Mouse (Mus musculus) ES-E14 (cell line): ENCODE measurements around the gene St6galnac5. TPM values are rescaled to one million over a fixed set of nuclear protein-coding genes. Genes with fewer than 3 reads are reported as not detected.

Source experiments
- DNase-seq: peaks from one replicate; pipeline ENCODE4 v3.0.0-alpha.2; 2013; ENCODE audit warnings: low read depth, low spot score
- H3K27ac ChIP-seq: 2 replicates; pipeline ENCODE4 v1.5.1; 2012; ENCODE audit warnings: low read depth, mild to moderate bottlenecking, low read length, moderate library complexity, mixed read lengths; ENCODE audit not compliant: poor library complexity, insufficient read depth, severe bottlenecking
- H3K36me3 ChIP-seq: 2 replicates; pipeline ENCODE4 v1.6.1; 2012; ENCODE audit warnings: mild to moderate bottlenecking, low read length, moderate library complexity, mixed read lengths; ENCODE audit not compliant: control insufficient read depth, poor library complexity, insufficient read depth, severe bottlenecking
- H3K4me1 ChIP-seq, 2 experiments: fragments of 150-350 bp in 1 of 2; sonication (generic) in 1 of 2; 2 replicates each; pipeline ENCODE4 v1.6.1; 2012; ENCODE audit warnings: low read length in 2 of 2, mild to moderate bottlenecking in 1 of 2, mixed read lengths in 1 of 2; ENCODE audit not compliant: control insufficient read depth in 2 of 2, insufficient read depth in 2 of 2, poor library complexity in 1 of 2
- H3K4me3 ChIP-seq, 2 experiments: fragments of 150-350 bp in 1 of 2; sonication (generic) in 1 of 2; 2 replicates each; pipeline ENCODE4 v1.5.1; 2012; ENCODE audit warnings: low read length in 2 of 2, low read depth in 1 of 2, mild to moderate bottlenecking in 1 of 2, mixed read lengths in 1 of 2; ENCODE audit not compliant: insufficient read depth in 1 of 2, poor library complexity in 1 of 2, severe bottlenecking in 1 of 2
- H3K9ac ChIP-seq: 2 replicates; pipeline ENCODE4 v1.6.1; 2012; ENCODE audit warnings: low read depth, mild to moderate bottlenecking, low read length, mixed read lengths; ENCODE audit not compliant: poor library complexity, insufficient read depth, severe bottlenecking
- H3K9me3 ChIP-seq: fragments of 150-350 bp; sonication (generic); 2 replicates; pipeline ENCODE4 v1.6.1; 2012; ENCODE audit warnings: low read depth, mild to moderate bottlenecking, low read length; ENCODE audit not compliant: control insufficient read depth, insufficient read depth
- CHD2 ChIP-seq: IDR thresholded peaks from 2 replicates; pipeline ENCODE4 v1.6.1; 2014; ENCODE audit warnings: mild to moderate bottlenecking, low read depth, low read length, inconsistent platforms
- HCFC1 ChIP-seq: IDR thresholded peaks from 2 replicates; pipeline ENCODE4 v1.6.1; 2012; ENCODE audit warnings: low read length, inconsistent platforms, borderline replicate concordance; ENCODE audit not compliant: insufficient read depth
- MAFK ChIP-seq: IDR thresholded peaks from 2 replicates; pipeline ENCODE4 v1.6.1; 2014; ENCODE audit warnings: mild to moderate bottlenecking, low read depth, low read length, inconsistent platforms; ENCODE audit not compliant: insufficient read depth
- ZC3H11A ChIP-seq: IDR thresholded peaks from 2 replicates; pipeline ENCODE4 v1.6.1; 2012; ENCODE audit warnings: low read depth, mild to moderate bottlenecking, inconsistent platforms, low read length, borderline replicate concordance
- ZNF384 ChIP-seq: IDR thresholded peaks from 2 replicates; pipeline ENCODE4 v1.6.1; 2012; ENCODE audit warnings: low read depth, low read length, inconsistent platforms
- in situ Hi-C, 2 experiments: fragments of 600-800 bp; cut with MboI; formaldehyde crosslinking; loops; one replicate each; pipeline ENCODE4 v1.15.1; 2025; ENCODE audit warnings: low sequenced_read_pairs in 2 of 2, inconsistent platforms in 1 of 2; ENCODE audit not compliant: unreplicated experiment in 2 of 2
- total RNA-seq: library from RNA; depleted of rRNA; stranded (reverse); fragments of 300-350 nt; gene quantifications from 2 replicates; pipeline ENCODE4 v1.2.3, GENCODE M21; 2012

St6galnac5 gene
- total RNA-seq, 1 experiment = 0.27 TPM

GRCm38 (mm10) chr3:152776872-152777540 lies 205.0 kb downstream of the St6galnac5 start:
- Histone ChIP-seq H3K9ac (no peak overlapping the region), H3K4me1 (no peaks in the 10 kb centered on the region), H3K4me3 (no peak overlapping the region), H3K36me3 (peaks cover 3% of the 10 kb centered on the region; the same call in 1 of the 2 replicates), H3K9me3 (no peaks in the 10 kb centered on the region), H3K27ac (no peak overlapping the region)
- in situ Hi-C loops = no loop called here
- DNase-seq = no peak
- no peak for TF ChIP-seq CHD2
- no peak for TF ChIP-seq MAFK
- TF ChIP-seq HCFC1 = no peak
- TF ChIP-seq ZC3H11A = no peak
- no peak for TF ChIP-seq ZNF384

- DNase-seq = no peak
- in situ Hi-C loops = no loop called here
- Histone ChIP-seq H3K36me3 (peaks cover 3% of the 10 kb centered on the region; the same call in 1 of the 2 replicates), H3K9ac (no peak overlapping the region), H3K4me1 (no peaks in the 10 kb centered on the region), H3K4me3 (no peak overlapping the region), H3K27ac (no peak overlapping the region), H3K9me3 (no peaks in the 10 kb centered on the region)
- TF ChIP-seq ZNF384 = no peak
- no peak for TF ChIP-seq CHD2
- TF ChIP-seq MAFK = no peak
Observed at GRCm38 (mm10) chr3:152776363-152776762, 205.7 kb downstream of the St6galnac5 start.

- no peak for DNase-seq
- in situ Hi-C loops = no loop called here
- no peak overlapping the region for H3K9ac ChIP-seq
Observed at GRCm38 (mm10) chr3:152770056-152770455, 212.0 kb downstream of the St6galnac5 start.

GRCm38 (mm10) chr3:152767485-152767884 lies 214.6 kb downstream of the St6galnac5 start:
- Histone ChIP-seq H3K36me3 (peaks cover 13% of the 10 kb centered on the region), H3K27ac (no peak overlapping the region), H3K4me1 (peaks cover 0 to 3% of the 10 kb centered on the region in 2 experiments; a peak in 1 of 4 replicates), H3K9ac (no peak overlapping the region), H3K9me3 (no peaks in the 10 kb centered on the region), H3K4me3 (no peak overlapping the region)
- no peak for DNase-seq
- TF ChIP-seq ZC3H11A (no peak), MAFK (no peak), ZNF384 (no peak), HCFC1 (no peak), CHD2 (no peak)
- in situ Hi-C loops = no loop called here

More at GRCm38 (mm10) chr3:152770056-152770455, 212.0 kb downstream of the St6galnac5 start:
- Histone ChIP-seq H3K36me3 (peaks cover 13% of the 10 kb centered on the region), H3K27ac (no peak overlapping the region), H3K4me1 (no peaks in the 10 kb centered on the region), H3K9me3 (no peaks in the 10 kb centered on the region), H3K4me3 (no peak overlapping the region)
- TF ChIP-seq ZC3H11A (no peak), ZNF384 (no peak), MAFK (no peak), HCFC1 (no peak), CHD2 (no peak)
